Mouse (Mus musculus) liver, embryonic 14.5 days (tissue): ENCODE data around the gene Csf2rb. TPM values are rescaled to one million over a fixed set of nuclear protein-coding genes. Genes with fewer than 3 reads are reported as not detected.

Experiments
- ATAC-seq: fragments of 200-750 bp; cut with Nextera tagmentation; 2 replicates; pipeline ENCODE4 v1.8.0; 2017; ENCODE audit warnings: moderate number of reproducible peaks, mild to moderate bottlenecking, moderate library complexity; ENCODE audit not compliant: insufficient read depth
- DNase-seq, 3 experiments: peaks; one replicate each; pipeline ENCODE4 v3.0.0-alpha.2; 2012 to 2013; ENCODE audit warnings: low read depth in 3 of 3, low spot score in 3 of 3
- H3K27ac ChIP-seq: fragments of 300-500 bp; sonication (generic); 2 replicates; pipeline ENCODE4 v1.5.1; 2014; ENCODE audit warnings: moderate library complexity, mild to moderate bottlenecking, control low read depth, inconsistent platforms
- H3K27me3 ChIP-seq: fragments of 300-500 bp; sonication (generic); 2 replicates; pipeline ENCODE4 v1.6.1; 2014; ENCODE audit warnings: mild to moderate bottlenecking, low read length, moderate library complexity; ENCODE audit not compliant: control insufficient read depth, insufficient read depth
- H3K36me3 ChIP-seq: fragments of 300-500 bp; sonication (generic); replicated peaks from 2 replicates; pipeline ENCODE4 v1.6.1; 2014; ENCODE audit warnings: low read depth; ENCODE audit not compliant: control insufficient read depth, insufficient read depth
- H3K4me1 ChIP-seq, 2 experiments: fragments of 200-500 bp in 1 of 2; fragments of 300-500 bp in 1 of 2; sonication (generic) in 1 of 2; replicated peaks; 2 replicates each; pipeline ENCODE4 v1.6.1; 2012 to 2014; ENCODE audit warnings: antibody characterized with exemption in 1 of 2, inconsistent platforms in 1 of 2, low read length in 1 of 2; ENCODE audit not compliant: control insufficient read depth in 2 of 2, insufficient read depth in 2 of 2
- H3K4me2 ChIP-seq: fragments of 300-500 bp; sonication (generic); 2 replicates; pipeline ENCODE4 v1.6.1; 2014; ENCODE audit warnings: low read depth, mild to moderate bottlenecking, control low read depth, moderate library complexity
- H3K4me3 ChIP-seq, 2 experiments: fragments of 200-500 bp in 1 of 2; fragments of 300-500 bp in 1 of 2; sonication (generic) in 1 of 2; 2 replicates each; pipeline ENCODE4 v1.5.1; 2012 to 2014; ENCODE audit warnings: low read depth in 2 of 2, low read length in 2 of 2, mild to moderate bottlenecking in 2 of 2, control low read depth in 1 of 2, inconsistent platforms in 1 of 2, moderate library complexity in 1 of 2; ENCODE audit not compliant: insufficient read depth in 1 of 2
- H3K9ac ChIP-seq: fragments of 300-500 bp; sonication (generic); replicated peaks from 2 replicates; pipeline ENCODE4 v1.6.1; 2014; ENCODE audit warnings: mild to moderate bottlenecking, control low read depth, moderate library complexity
- H3K9me3 ChIP-seq: fragments of 300-500 bp; sonication (generic); 2 replicates; pipeline ENCODE4 v1.6.1; 2016; ENCODE audit warnings: low read length, mixed read lengths; ENCODE audit not compliant: control insufficient read depth
- CTCF ChIP-seq: IDR thresholded peaks from 2 replicates; pipeline ENCODE4 v1.5.1; 2016; ENCODE audit warnings: antibody characterized with exemption, low read depth, control low read depth
- EP300 ChIP-seq: IDR thresholded peaks from 2 replicates; pipeline ENCODE4 v1.6.1; 2016; ENCODE audit warnings: antibody characterized with exemption, low read depth
- WGBS: fragments of 180-500 bp; shearing (Covaris S2); extraction: QIAGEN DNeasy Blood & Tissue Kit; methylation state at CpG from one replicate; pipeline ENCODE4 v1.1.7; 2014; ENCODE audit not compliant: insufficient replicate concordance; 5-methylcytosine and 5-hydroxymethylcytosine counted together
- polyA plus RNA-seq, 2 experiments: library from polyadenylated mRNA; depleted of rRNA in 1 of 2; stranded (reverse) in 1 of 2; unstranded in 1 of 2; fragments of >200 nt; fragmentation: Nextera tagmentation in 1 of 2; extraction: Ambion mirVana in 1 of 2; gene quantifications; 2 replicates each; pipeline versions ENCODE4 v1.2.1 to v1.2.3; 2012 to 2014

Gene Csf2rb
- polyA plus RNA-seq, 2 experiments = 4.5 to 5.9 TPM

GRCm38 (mm10) chr15:78367811-78368210, 42.3 kb downstream of the Csf2rb start:
- H3K36me3 ChIP-seq = no peaks in the 10 kb centered on the region
- H3K4me1 ChIP-seq = peaks cover 0 to 12% of the 10 kb centered on the region in 2 experiments; a peak in 2 of 4 replicates
- no peak overlapping the region for H3K4me3 ChIP-seq
- no peak overlapping the region for H3K27ac ChIP-seq
- H3K4me2 ChIP-seq = no peak overlapping the region
- H3K9me3 ChIP-seq = no peaks in the 10 kb centered on the region
- H3K27me3 ChIP-seq = no peaks in the 10 kb centered on the region
- no peak for DNase-seq
- TF ChIP-seq EP300 = no peak
- TF ChIP-seq CTCF = no peak
- no peak overlapping the region for H3K9ac ChIP-seq
- whole genome bisulfite sequencing = 36% methylated on average over 3 of the region's 3 CpGs
- no peak for ATAC-seq

- WGBS = 2% methylated on average over 8 of the region's 8 CpGs
- Histone ChIP-seq H3K9ac (no peak overlapping the region), H3K9me3 (no peaks in the 10 kb centered on the region), H3K36me3 (no peaks in the 10 kb centered on the region), H3K4me1 (peaks cover 0 to 12% of the 10 kb centered on the region in 2 experiments; a peak in 2 of 4 replicates), H3K4me3 (no peak overlapping the region), H3K27ac (no peak overlapping the region), H3K27me3 (no peaks in the 10 kb centered on the region), H3K4me2 (no peak overlapping the region)
- ATAC-seq = peak; percentile 81
- no peak for TF ChIP-seq EP300
- TF ChIP-seq CTCF = peak; percentile 93
- peak; percentile 38 to 40 (median 39) for DNase-seq
These were observed 43.4 kb downstream of the Csf2rb start for GRCm38 (mm10) chr15:78368926-78369346.

GRCm38 (mm10) chr15:78369641-78370040, 44.1 kb downstream of the Csf2rb start:
- TF ChIP-seq CTCF (no peak), EP300 (no peak)
- 56% methylated on average over 1 of the region's 1 CpGs for WGBS
- no peak overlapping the region for H3K4me2 ChIP-seq
- ATAC-seq (no peak), DNase-seq (no peak)
- H3K9me3 ChIP-seq = no peaks in the 10 kb centered on the region
- no peaks in the 10 kb centered on the region for H3K36me3 ChIP-seq
- H3K9ac ChIP-seq = no peak overlapping the region
- H3K4me1 ChIP-seq = peaks cover 0 to 12% of the 10 kb centered on the region in 2 experiments; a peak in 2 of 4 replicates
- H3K27me3 ChIP-seq = no peaks in the 10 kb centered on the region
- H3K27ac ChIP-seq = no peak overlapping the region
- no peak overlapping the region for H3K4me3 ChIP-seq

DNA sequence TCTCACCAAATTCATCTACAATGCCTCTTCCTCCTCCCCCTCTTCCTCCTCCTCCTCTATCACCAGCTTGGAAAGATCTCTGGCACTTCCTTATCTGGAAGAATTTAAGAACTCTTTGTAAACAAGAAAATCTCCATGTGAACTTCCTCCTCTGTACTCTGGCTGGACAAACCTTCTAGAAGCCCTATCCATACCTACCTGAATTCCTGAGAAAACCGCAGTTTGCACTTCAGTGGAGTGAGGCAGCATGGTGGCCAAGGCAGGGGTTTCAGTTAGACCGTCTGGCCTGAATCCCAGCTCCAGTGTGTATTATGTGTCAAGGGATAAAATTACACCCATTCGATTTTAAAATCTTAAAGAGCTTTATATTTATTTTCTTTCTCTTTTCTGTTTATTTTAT, 47.2 kb downstream of the Csf2rb start:
- Histone ChIP-seq H3K27ac (no peak overlapping the region), H3K4me3 (no peak overlapping the region), H3K9ac (no peak overlapping the region), H3K27me3 (no peaks in the 10 kb centered on the region), H3K36me3 (no peaks in the 10 kb centered on the region), H3K4me1 (peaks cover 0 to 11% of the 10 kb centered on the region in 2 experiments; a peak in 2 of 4 replicates), H3K4me2 (no peak overlapping the region), H3K9me3 (no peaks in the 10 kb centered on the region)
- no peak for TF ChIP-seq EP300
- no peak for TF ChIP-seq CTCF
- no peak for DNase-seq
- ATAC-seq = no peak
- WGBS = 64% methylated on average over 3 of the region's 3 CpGs

DNA sequence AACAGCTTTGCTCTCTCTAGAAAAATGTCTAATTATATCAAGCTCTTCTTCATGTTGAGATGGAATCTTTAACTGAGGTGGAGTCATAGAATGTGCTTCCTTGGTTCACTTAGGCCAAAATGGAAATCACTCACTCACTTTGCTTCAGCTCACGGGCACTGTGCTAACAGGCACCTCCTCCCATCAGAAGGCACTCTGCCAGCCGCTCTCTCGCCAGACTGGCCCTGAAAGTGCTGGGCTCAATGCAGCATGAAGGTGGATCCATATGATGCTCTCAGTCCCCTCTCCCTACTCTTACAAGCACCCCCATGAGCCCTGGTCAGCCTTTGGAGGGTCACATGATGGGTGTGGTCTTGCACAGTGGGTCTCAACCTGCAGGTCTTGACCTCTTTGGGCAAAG, 48.7 kb downstream of the Csf2rb start:
- 58% methylated on average over 3 of the region's 3 CpGs for WGBS
- no peak overlapping the region for H3K27ac ChIP-seq

More for the DNA sequence above, 48.7 kb downstream of the Csf2rb start:
- H3K4me1 ChIP-seq = peaks cover 0 to 6% of the 10 kb centered on the region in 2 experiments; a peak in 2 of 4 replicates
- H3K9me3 ChIP-seq = no peaks in the 10 kb centered on the region
- no peaks in the 10 kb centered on the region for H3K27me3 ChIP-seq
- no peak overlapping the region for H3K4me3 ChIP-seq
- no peak overlapping the region for H3K4me2 ChIP-seq
- no peak for ATAC-seq
- no peak for TF ChIP-seq EP300
- no peak for TF ChIP-seq CTCF
- DNase-seq = no peak
- H3K9ac ChIP-seq = no peak overlapping the region
- H3K36me3 ChIP-seq = no peaks in the 10 kb centered on the region
